Mouse (Mus musculus): ENCODE results near the gene 1700001O22Rik. TPM values are rescaled to one million over a fixed set of nuclear protein-coding genes. Genes with fewer than 3 reads are reported as not detected.
A peak's percentile ranks its signal among the peaks of the same experiment; 100 is the strongest.

Gene 1700001O22Rik
- polyA plus RNA-seq, 1 experiment from 2014 or later = not detected

- H3K4me2 ChIP-seq (ENCODE audit: low read depth, low read length) = peak overlapping the region; percentile 67
- H3K4me3 ChIP-seq (ENCODE audit: low read depth, low read length) = peak overlapping the region; percentile 43
- H3K27me3 ChIP-seq (ENCODE audit: insufficient read depth, low read length) = peaks cover 52% of the 10 kb centered on the region
- no peaks in the 10 kb centered on the region for H3K36me3 ChIP-seq (replicated peaks; ENCODE audit: insufficient read depth, low read length)
- H3K9me3 ChIP-seq (ENCODE audit: low read length) = no peaks in the 10 kb centered on the region
- no peak overlapping the region for H3K9ac ChIP-seq (replicated peaks)
- 2% methylated on average over 72 of the region's 80 CpGs for WGBS (ENCODE audit: insufficient replicate concordance)
- 0 out of 2 replicates have a peak, but pooled peaks cover 5% of the 10 kb centered on the region for H3K4me1 ChIP-seq (ENCODE audit: insufficient read depth)
- DNase-seq = no peak
- TF ChIP-seq CTCF (IDR thresholded peaks at IDR 0.05; ENCODE audit: low read depth) = no peak
- TF ChIP-seq EP300 (IDR thresholded peaks at IDR 0.05; ENCODE audit: low read depth) = no peak
- no peak for ATAC-seq
- H3K27ac ChIP-seq (ENCODE audit: low read depth) = no peak overlapping the region
Measured at GRCm38 (mm10) chr2:30845152-30846070, 42.0 kb upstream of the 1700001O22Rik start.

- Histone ChIP-seq H3K36me3 (replicated peaks; ENCODE audit: insufficient read depth, low read length) (no peaks in the 10 kb centered on the region), H3K27ac (ENCODE audit: low read depth) (no peak overlapping the region), H3K9me3 (ENCODE audit: low read length) (no peaks in the 10 kb centered on the region), H3K9ac (replicated peaks) (no peak overlapping the region), H3K4me1 (ENCODE audit: insufficient read depth) (0 out of 2 replicates have a peak, but pooled peaks cover 5% of the 10 kb centered on the region), H3K4me3 (ENCODE audit: low read depth, low read length) (no peak overlapping the region), H3K4me2 (ENCODE audit: low read depth, low read length) (no peak overlapping the region), H3K27me3 (ENCODE audit: insufficient read depth, low read length) (peaks cover 45% of the 10 kb centered on the region)
- WGBS (ENCODE audit: insufficient replicate concordance) = 29% methylated on average over 10 of the region's 10 CpGs
- TF ChIP-seq CTCF (IDR thresholded peaks at IDR 0.05; ENCODE audit: low read depth) = no peak
- TF ChIP-seq EP300 (IDR thresholded peaks at IDR 0.05; ENCODE audit: low read depth) = no peak
- ATAC-seq (no peak), DNase-seq (no peak)
Measured at GRCm38 (mm10) chr2:30842615-30843014, 39.2 kb upstream of the 1700001O22Rik start.

GRCm38 (mm10) chr2:30836238-30836990, 33.0 kb upstream of the 1700001O22Rik start:
- Histone ChIP-seq H3K27ac (ENCODE audit: low read depth) (no peak overlapping the region), H3K27me3 (ENCODE audit: insufficient read depth, low read length) (no peaks in the 10 kb centered on the region), H3K36me3 (replicated peaks; ENCODE audit: insufficient read depth, low read length) (no peaks in the 10 kb centered on the region), H3K4me2 (ENCODE audit: low read depth, low read length) (no peak overlapping the region), H3K9me3 (ENCODE audit: low read length) (no peaks in the 10 kb centered on the region), H3K4me3 (ENCODE audit: low read depth, low read length) (no peak overlapping the region), H3K9ac (replicated peaks) (no peak overlapping the region), H3K4me1 (ENCODE audit: insufficient read depth) (no peaks in the 10 kb centered on the region)
- DNase-seq (no peak), ATAC-seq (no peak)
- TF ChIP-seq CTCF (IDR thresholded peaks at IDR 0.05; ENCODE audit: low read depth) (no peak), EP300 (IDR thresholded peaks at IDR 0.05; ENCODE audit: low read depth) (no peak)
- 27% methylated on average over 21 of the region's 21 CpGs for whole genome bisulfite sequencing (ENCODE audit: insufficient replicate concordance)

GRCm38 (mm10) chr2:30834373-30835022, 31.0 kb upstream of the 1700001O22Rik start, which contains the start of gene Prrx2:
TSS of gene Prrx2 (plus strand) at chr2:30834972.
- H3K4me3 ChIP-seq (ENCODE audit: low read depth, low read length) = no peak within 1 kb of the TSS
- no peak for DNase-seq

GRCm38 (mm10) chr2:30833644-30834043, 30.2 kb upstream of the 1700001O22Rik start:
- ATAC-seq (no peak), DNase-seq (no peak)
- Histone ChIP-seq H3K9ac (replicated peaks) (no peak overlapping the region), H3K4me3 (ENCODE audit: low read depth, low read length) (no peak overlapping the region), H3K4me1 (ENCODE audit: insufficient read depth) (peaks cover 4% of the 10 kb centered on the region), H3K9me3 (ENCODE audit: low read length) (no peaks in the 10 kb centered on the region), H3K4me2 (ENCODE audit: low read depth, low read length) (no peak overlapping the region), H3K27ac (ENCODE audit: low read depth) (no peak overlapping the region), H3K27me3 (ENCODE audit: insufficient read depth, low read length) (no peaks in the 10 kb centered on the region), H3K36me3 (replicated peaks; ENCODE audit: insufficient read depth, low read length) (no peaks in the 10 kb centered on the region)
- TF ChIP-seq CTCF (IDR thresholded peaks at IDR 0.05; ENCODE audit: low read depth) = no peak
- TF ChIP-seq EP300 (IDR thresholded peaks at IDR 0.05; ENCODE audit: low read depth) = no peak
- WGBS (ENCODE audit: insufficient replicate concordance) = 58% methylated on average over 5 of the region's 5 CpGs

More at GRCm38 (mm10) chr2:30834373-30835022, 31.0 kb upstream of the 1700001O22Rik start, which contains the start of gene Prrx2:
- no peaks in the 10 kb centered on the region for H3K4me1 ChIP-seq (ENCODE audit: insufficient read depth)
- H3K4me2 ChIP-seq (ENCODE audit: low read depth, low read length) = no peak within 1 kb of the TSS
- ATAC-seq = no peak
- no peak for TF ChIP-seq EP300 (IDR thresholded peaks at IDR 0.05; ENCODE audit: low read depth)
- no peak for TF ChIP-seq CTCF (IDR thresholded peaks at IDR 0.05; ENCODE audit: low read depth)
- 63% methylated on average over 8 of the region's 10 CpGs for WGBS (ENCODE audit: insufficient replicate concordance)
- H3K9ac ChIP-seq (replicated peaks) = no peak within 1 kb of the TSS
- H3K27me3 ChIP-seq (ENCODE audit: insufficient read depth, low read length) = no peaks in the 10 kb centered on the region
- H3K9me3 ChIP-seq (ENCODE audit: low read length) = no peaks in the 10 kb centered on the region
- no peak within 1 kb of the TSS for H3K27ac ChIP-seq (ENCODE audit: low read depth)
- no peaks in the 10 kb centered on the region for H3K36me3 ChIP-seq (replicated peaks; ENCODE audit: insufficient read depth, low read length)

All from liver, postnatal 0 days (tissue).